Mouse (Mus musculus) layer of hippocampus, postnatal 10 days (tissue): ENCODE results near the gene Tenm2. TPM values are rescaled to one million over a fixed set of nuclear protein-coding genes. Genes with fewer than 3 reads are reported as not detected.

Experiments used
- DNase-seq, 2 experiments: peaks; one replicate each; pipeline ENCODE4 v3.0.0; 2021; ENCODE audit warnings: low spot score in 2 of 2
- total RNA-seq, 2 experiments: library from RNA; stranded (reverse); gene quantifications; 2 replicates each; pipeline ENCODE4 v1.2.3; 2021

Gene Tenm2
- total RNA-seq, 2 experiments from 2014 or later: 183 to 230 TPM

DNA sequence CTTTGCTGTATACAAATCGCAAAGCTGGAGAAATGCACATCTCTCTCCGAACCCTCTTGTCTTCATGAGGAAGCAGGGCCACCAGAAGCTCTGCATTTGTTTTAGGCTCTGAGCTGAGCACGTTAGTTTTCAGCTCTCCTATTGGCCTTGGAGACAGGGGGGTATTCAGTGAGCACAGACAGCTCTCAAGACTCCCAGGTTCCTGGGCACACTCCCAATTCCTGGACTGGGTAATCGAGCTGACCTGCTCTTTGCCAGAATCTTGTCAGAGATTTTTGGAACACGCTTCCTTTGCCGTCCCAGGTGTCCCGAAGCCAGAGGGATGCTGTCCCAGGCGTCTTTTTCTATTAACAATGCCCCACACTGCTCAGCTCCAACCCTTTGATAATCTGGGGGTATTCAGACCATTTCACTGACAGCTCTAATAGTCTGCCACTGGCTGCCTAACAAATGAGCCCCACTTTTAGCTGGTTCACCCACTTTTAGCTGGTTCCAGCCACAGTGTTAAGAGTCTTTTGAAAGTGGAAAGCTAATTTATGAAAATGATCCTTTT, 1161.7 kb downstream of the Tenm2 start:
- peak in 1 of 2 experiments; percentile 52 for DNase-seq

DNA sequence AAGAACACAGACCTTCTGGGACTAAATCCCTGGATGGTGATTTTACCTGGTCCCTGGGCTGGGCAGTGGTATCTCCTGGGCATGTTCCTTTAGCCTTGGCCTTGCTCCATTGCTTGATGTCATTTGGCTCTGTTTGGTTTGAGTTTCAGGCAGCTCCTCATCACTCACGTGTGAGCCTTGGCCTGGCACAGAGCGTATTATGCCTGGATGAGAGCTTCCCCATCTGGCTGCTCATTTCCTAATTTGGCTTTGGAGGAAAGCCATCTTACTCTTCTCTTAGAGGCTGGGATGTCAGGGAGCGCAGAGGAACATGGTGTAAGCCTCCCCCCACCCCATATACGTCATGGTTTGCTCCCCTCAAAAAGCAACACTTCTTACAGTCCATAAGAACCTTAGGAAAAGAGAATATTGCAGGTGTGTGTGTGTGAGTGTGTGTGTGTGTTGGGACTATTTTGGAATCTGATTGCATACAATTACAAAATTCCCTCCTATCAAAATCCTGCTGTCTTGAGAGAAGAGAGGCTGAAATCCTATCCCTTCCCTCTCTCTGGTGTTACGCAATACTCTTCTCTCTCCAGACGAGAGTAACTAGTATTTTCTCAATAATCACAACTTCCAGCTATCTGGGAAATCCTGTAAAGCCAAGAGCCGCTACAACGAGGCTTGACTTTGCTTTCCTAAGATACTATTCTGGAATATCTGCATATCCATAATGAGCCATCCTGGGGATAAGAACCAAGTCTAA, 1162.5 kb downstream of the Tenm2 start:
- peak; percentile 50 to 56 for DNase-seq

DNA sequence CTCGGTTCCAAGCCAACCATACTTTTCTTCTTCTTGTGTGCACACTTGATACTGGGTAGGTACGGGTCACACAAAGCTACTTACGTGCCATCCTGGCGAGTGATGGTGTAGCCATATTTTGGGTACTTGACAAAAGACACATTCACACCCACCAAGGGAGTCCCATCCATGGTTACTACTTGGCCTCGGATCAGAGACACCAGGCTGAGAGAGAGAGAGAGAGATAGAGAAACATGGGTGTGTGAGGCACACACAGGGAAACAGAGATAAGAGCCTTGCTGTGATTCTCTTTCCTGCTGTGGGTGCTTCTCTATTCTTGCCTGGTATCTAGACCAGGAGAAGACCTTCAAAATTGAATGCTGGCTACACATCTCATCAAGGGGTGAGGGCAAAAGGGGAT, 1163.1 kb downstream of the Tenm2 start:
- no peak for DNase-seq

DNA sequence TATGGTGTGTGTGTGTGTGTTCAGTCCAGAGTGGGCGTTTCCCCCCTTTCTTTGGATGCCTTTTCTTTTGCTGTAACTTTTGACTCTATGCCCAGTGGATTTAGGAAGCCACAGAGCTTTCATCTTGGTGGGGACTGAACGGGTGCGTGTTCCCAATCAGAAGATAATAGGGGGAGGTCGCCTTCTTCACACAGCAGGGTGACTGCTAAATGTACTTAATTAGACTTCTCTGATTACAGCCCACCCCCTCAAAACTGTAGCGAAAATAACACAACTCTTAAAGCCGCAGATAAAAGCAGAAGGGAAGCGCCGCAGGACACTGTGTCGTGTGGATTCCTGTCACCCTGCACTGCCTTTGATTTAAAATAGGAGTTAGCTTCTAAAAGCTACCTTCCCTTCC, 1163.7 kb downstream of the Tenm2 start:
- DNase-seq: no peak

DNA sequence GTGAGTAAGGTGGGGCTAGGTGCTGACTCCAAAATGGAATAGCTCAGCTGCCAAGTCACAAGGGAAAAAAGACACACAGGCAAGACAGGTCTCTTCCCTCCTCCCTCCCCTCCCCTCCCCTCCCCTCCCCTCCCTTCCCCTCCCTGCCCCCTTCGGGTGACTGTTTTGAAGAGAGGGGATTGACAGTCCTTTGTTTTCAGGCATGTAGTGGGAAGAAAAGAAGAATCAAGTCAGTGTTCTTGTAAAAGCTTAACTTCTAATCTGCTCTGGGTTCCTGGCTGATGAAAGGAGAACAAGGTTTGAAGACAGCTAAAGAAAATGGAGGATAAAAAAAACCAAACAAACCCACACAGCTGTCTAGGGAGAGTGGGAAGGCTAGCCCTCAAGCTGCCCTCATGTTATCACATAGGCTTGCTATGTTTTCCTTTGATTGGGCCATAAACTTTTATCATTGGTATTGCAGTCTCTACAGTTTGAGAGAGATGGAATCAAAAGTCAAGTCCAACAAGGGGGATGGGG, 1176.4 kb downstream of the Tenm2 start:
- DNase-seq: no peak

DNA sequence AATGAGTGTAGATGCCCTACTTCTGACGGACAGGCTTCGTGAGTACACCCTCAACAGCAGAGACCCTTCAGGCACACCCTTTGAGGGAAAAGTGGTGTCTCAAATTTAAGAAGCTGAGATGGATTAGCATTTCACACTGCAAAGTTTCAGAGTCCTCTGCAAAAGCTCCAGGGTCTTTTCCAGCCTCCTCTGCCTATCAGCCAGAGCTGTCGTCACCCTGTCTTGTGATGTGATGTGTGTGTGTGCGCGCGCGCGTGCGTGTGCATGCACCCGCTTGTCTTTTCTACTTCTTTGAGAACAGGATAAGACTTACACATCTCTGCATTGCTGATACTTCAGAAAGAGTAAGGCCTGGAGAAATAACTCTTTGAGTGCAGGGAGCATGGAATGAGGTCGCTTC, 1179.2 kb downstream of the Tenm2 start:
- DNase-seq: no peak

DNA sequence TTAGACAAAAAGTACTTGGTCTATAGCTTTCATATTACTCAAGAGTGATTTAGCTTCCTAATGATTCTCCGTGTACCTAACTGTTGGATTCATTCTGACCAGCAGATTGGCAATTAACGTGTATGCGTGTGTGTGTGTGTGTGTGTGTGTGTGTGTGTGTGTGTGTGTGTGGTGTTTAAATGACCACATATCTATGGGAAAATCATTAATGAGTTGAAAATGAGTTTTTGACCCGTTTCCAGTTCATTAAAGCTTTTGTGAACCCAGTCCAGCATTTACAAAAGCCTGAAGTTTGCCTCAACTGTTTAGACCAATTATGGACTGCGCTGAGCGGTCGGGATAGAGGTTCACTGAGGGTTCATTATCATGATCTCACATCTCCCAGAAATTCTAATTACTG, 1181.4 kb downstream of the Tenm2 start:
- no peak for DNase-seq

DNA sequence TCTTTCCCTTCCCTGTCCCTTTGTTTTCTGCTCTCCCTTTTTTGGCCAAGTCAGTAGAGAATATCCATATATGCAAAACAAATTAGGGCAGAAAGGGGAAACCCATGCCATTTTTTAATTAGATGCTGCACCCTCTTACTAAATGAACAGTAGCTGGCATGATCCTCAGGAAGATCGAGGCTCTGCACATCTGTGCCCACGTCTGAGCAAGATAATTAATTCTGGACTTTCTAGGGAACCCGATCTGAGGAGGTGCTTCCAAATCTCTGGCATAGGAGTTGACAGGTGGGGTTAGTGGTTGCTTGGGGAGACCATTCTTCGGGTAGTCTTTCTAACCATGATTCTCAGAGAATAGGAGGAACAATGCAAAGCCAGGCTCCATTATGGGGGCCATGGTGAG, 1182.3 kb downstream of the Tenm2 start:
- DNase-seq: no peak

DNA sequence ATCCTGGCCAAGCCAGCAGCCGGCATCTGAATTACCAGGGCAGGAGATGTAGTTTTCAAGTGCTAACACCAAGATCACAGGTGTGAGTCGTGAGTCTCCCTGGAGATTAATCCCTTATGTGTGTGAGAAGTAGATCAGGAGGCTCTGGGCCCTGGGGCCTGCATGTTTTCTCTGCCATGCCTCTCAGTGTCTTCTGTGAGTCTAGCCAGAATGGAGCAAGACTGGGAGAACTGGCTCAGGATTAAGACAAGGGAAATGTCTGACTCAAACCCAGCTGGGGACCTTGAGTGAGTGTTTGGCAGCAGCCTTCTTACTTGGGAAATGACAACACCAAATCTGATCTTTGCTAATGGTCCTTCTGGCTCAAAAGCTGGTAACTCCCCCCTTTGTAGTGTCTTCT, 1183.2 kb downstream of the Tenm2 start:
- no peak for DNase-seq

DNA sequence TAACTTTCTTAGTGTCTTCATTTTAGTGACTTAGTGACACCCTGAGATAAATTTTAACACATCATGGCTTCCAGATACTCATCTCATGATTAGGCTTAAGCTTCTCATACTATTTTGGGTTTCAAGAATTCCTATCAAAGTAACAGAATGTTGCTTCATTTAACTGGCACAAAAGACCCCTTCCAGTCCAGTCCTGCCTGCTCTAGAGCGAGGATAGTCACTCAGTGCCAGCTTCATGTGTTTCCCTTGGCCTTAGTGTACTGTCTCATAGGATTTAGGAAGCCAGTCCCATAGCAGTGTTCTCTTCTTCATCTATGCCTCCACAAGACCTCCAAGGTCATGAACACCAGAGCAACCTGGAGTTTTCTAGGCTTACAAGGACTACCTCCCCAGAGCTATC, 1183.7 kb downstream of the Tenm2 start:
- no peak for DNase-seq

DNA sequence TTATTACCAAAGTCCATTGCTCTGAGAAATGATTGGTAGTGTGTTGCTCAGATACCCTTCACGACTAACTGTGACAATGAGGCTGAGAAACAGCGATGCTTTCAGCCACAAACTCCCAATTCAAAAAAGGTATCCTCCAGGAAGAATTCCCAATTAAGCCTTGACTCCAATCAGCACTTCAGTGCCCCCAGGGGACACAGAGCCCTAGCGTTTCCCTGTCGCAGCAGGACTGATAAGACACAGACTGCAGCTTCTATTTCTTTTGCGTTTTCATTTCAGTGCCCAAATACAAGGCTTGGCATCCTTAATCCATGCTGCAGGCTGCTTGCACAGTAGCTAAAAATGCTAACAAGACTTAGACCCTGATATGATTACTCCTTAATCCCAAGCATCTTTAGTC, 1186.2 kb downstream of the Tenm2 start:
- DNase-seq: no peak

DNA sequence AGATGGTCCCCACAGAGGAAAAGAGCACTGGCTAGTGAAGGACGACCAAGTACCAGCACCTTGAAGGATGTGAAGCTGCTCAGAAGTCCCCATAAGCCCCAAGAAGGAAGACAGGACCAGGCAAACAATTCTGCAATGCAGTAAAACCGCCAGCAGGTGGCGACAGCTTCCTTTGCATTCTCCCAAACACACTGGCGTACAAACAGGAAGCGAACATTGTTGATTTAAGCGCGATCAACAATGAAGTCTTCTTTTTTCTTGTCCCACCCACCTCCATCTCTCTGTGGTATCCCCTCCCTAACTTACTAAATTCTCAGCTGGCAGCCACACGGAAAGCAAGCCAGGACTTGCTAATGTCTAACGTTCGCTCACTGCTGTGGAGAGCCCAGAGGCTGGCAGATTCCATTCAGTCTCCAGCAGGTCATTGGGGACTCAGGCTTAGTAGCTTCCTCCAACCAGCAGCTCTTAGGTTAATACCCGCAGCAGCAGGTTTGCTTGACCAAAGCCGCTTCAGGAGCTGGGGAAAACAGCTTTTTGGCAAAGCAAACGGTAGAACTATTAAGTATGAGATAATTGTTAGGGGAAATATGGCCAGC, 1190.0 kb downstream of the Tenm2 start:
- peak; percentile 80 to 86 for DNase-seq

DNA sequence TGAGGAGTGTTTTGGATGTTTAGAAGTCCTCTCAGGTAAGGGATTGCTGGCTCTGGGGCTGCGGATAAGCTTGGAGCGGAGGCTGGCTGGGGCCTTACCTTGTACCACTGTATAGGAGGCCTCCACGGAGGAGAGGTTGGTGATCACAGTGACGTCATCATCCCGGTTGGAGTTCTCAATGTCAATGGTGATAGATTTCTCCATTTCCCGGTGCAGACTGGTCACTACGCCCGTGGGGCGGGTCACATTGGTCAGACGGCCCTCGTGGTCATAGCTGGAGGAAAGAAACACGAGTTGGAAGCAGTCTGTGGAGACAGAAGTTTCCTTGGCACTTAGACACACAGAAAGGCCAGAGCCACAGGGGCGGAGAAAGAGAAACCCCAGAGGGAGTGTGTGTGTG, 1194.4 kb downstream of the Tenm2 start:
- DNase-seq: no peak

DNA sequence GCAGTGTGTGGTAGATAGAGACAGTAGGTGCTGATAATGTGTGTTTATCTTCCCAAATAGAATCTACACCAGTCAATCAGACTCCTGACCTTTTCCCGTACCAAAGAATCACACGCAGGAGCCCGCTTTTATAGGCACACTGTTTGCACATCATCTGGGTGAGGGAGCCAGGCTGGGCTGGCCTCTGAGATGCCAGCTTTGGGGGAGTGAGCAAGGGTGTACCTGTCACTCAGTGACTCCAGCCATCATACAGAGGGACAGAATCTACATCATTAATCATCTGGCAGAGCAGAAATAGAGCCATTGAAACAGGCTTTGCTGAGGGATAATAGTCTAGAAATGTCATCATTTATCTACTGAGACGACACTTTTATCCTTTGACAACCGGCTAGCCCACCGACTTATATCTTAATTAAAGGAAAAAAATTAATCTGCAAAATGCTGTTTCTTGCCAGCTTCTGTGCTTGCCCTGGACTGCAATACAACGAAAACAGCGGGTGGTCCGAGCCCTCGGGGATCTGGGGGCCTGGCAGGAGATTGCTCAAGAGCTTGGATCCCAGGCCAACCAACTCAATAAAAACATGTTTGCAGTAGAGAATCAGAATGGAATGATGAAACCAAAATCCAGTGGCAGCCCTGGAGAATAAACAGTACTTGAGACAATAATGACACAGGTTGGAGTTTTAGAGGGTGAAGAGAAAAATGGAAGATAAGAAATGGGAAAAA, 1195.1 kb downstream of the Tenm2 start:
- DNase-seq: no peak

DNA sequence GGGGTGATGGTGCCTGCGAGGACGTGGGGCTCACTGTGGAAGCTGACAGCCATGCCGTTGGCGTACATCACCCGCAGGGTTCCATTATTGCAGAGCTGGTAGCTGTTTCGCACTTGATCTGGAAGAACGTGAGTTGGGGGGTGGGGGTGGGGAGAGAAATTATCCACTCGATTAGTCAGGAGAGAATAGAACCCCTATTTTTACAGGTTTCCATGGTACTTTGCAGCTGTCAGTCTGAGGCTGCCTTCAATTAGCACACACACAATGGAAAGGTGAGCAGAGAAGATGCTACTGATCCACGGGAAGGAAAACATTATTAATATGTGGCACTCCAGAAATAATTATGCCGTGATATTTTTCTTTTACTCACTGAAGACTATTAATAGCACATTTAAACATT, 1195.9 kb downstream of the Tenm2 start:
- no peak for DNase-seq

DNA sequence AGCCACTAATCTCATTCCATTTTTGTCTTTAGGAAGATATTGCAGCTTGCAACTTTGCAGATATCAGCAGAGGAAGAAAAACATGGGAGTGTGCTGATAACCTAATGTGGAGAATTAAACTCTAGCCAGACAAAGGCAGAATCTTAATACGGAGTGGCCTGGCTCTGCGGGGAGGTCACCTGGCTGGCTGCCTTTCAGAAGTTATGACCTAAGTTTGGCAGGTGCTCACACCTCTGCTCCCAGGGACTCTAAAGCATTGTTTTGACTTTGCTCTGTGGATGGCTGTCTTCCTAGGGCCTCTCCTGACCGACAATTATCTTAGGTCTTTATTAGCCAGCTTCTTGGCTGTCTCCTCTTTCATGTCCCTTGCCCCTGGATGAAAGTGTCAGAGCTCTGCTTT, 1197.4 kb downstream of the Tenm2 start:
- no peak for DNase-seq

DNA sequence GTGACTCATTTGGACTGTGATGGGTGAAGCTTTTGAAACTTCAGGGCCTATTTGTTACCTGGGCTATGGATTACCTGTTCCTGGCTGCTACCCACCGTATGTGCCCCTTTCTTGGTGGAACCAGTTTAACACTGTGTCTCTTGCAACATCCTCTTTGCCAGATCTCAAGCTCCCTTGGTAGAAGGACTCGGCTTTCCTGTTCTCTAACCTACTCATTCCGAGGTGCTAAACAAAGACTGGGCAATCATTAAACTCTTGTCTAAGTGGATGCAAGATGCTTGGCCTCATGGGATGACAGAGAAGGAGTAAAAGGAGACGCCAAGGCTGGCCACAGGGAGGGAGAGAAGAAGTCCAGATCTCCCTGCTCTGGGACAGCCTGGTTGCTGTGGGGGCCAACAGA, 1198.5 kb downstream of the Tenm2 start:
- no peak for DNase-seq

DNA sequence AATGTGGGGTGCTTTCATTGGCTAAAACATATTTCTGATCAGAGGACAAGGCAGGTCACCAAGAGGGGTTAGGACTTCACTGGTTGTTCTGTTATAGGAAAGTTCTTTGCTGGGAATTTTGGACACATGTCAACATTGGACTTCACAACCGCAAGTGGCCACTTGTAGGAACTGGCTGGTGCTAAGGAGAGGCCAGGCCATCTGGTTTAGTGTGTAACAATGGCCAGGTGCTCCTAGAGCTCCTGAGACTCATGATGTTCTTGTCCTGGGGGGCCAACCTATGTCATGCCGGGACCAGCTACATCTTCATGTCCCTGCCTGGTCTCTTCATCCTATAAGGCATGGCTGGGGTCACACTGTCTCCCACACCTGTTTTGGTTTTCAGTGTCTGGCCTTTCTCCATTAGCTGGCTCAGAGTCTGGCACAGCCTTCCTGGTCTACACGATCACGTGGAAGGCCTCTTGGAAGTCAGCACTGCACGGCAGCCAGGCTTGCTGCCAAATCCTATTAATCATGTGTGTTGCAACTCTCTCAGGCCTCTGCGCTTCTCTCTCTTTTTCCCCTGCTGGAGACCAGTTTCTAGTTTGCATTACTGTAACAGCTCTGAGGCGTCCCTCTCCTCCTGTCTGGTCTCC, 1199.6 kb downstream of the Tenm2 start:
- DNase-seq: peak; percentile 58 to 71

DNA sequence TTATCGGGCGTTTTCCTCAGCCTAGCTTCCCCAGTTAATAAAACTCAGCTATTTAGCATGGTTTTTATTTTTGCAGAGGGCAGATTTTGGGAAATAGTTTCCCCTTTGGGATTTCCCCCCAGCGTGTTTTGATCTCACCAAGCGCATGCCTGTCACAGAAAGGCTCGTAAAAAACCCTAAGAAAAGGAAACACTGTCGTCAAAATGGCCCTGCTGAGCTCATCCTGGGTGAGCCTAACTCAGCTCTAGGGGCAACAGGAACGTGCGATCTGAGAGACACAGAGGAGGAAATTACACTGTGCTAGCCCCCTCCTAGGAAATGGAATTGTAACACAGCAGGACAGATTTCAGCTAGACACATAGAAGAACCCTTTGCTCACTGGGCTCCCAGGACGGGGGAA, 1204.0 kb downstream of the Tenm2 start:
- no peak for DNase-seq

DNA sequence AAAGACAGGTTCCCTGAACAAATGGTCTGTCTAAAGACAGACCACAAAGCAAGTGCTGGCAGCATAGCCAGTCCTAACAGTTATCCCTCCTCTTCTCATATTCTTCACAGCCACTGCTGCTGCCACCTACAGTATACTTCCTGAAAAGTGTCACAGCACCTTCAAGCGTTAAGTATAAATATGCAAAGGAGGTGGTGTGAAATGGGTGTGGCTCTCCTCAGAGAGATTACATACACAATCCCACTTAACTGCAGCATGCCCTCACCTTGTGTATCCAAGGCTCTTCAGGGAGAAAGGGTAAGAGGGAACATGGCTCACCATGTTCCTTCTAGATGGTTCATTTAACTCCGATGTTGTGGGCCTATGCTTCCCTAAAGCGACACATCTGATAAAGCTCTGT, 1215.8 kb downstream of the Tenm2 start:
- no peak for DNase-seq

DNA sequence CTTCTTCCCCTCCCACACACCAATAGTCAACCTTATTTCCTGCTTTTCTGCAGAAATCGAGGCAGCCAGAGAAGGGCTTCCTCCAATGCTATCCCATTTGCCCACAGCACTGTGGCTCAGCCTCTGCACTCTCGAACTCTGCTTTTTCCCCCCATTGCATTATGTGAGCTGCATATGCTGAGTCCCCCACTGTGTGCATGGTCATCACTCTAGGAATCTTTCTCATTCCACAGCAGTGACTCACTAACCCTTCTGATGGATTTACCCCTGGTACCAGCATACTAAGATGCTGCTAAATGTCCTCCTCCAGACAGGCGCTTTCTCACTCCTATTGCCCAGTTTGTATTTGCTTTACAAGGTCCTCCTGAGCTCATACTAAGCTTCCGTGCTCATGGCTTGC, 1222.6 kb downstream of the Tenm2 start:
- no peak for DNase-seq
